Mouse (Mus musculus) fibroblast of lung, adult 2 months (primary cell): ENCODE measurements around the gene Slc6a14.

Experiments used
- DNase-seq: peaks from one replicate; pipeline ENCODE4 v3.0.0-alpha.2; 2011; ENCODE audit warnings: low read depth

The Slc6a14 gene

DNA sequence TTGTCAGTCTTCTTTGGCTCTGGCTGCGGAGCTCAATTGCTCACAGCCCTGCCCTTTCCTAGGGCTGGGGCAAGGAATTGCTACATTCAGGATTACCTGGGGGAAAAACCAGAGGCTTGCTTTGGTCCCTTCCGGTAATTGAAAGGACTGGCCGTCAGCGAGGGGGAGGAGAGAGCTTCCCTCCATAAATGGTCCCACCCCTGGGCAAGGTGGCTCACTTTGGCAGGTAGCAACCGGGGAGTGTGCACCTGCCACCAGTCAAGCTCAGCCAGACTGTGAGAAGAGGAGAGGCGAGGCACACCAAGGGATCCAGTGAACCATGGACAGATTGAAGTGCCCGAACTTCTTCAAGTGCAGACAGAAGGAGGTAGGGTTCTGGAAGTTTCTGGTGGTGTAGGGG, at the start of gene Slc6a14:
Gene Slc6a14 (plus strand): TSS at position 68 of the 400 bp plus-strand sequence.
- no peak for DNase-seq

DNA sequence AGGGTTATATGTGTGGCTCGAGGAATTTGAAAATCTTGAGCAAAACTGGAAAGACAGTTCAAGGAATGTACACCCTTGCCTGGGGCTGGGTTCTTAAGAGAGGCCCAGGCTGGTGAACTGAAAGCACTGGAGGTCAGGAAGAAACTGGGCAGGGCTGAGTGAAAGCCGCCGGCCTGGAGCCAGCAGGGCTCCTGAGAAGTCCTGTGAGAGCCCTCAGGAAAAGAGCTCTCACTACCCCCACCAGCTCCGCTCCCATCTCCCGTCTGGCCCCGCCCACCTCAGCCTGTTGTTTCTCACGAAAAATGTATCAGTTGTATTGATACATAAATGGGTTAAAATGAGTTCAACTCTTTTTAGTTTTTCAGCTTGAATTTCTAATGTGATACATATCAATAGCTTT, 43.8 kb upstream of the Slc6a14 start:
- no peak for DNase-seq

DNA sequence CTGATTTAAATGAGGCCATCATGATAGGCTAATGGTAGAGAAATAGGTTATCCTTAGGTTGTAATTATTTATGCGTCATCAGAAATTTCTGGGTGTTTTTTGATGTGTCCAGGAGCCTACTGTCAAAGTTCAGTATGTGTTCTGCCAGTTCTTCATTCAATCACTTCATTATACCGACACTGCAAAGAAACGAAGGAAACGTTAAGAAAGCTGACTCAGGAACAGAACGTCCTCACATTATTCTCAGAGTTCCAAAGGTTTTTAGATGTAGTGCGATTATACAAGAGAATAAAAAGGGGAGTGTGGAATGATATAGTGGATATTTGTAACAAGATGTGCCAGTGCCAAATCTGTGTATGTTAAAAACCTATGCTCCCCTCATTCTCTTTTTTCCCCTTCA, 19.5 kb upstream of the Slc6a14 start:
- DNase-seq: no peak

DNA sequence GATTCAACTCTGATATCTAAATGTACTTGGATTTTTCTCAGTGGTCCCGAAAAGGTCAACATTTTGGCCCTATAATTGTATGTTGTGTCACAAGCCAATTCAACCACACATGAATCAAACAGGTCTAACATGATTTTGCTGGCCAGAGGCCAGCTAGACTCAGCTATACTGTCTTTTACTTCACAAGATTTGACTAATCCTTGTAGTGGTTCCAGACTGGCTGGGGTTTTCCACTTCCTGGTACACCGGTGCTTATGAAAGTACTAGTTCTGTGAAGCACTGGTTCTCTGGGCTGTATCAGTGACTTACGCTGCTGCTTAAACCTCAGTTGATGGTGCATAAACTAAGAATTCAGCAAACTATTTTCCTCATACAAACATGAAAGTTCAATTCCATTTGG, 19.0 kb upstream of the Slc6a14 start:
- no peak for DNase-seq

DNA sequence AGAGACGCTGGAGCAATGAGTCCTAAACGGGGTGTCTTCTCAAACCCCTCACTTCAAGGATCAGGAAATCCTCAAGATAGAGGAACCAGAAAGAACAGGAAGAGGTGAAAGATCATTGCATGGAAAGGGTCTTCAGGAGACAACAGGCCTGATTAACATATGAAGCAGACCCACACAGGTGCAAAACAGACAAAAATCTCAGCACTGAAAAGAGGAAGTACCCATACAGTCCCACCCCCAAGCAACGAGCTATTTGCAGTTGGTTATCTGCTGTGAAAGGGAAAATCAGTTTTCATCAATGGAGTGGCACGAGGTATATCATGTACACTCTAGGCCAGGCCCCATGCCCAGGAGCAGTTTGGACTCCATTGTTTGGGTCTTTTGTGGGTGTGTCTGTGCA, 13.1 kb upstream of the Slc6a14 start:
- no peak for DNase-seq

DNA sequence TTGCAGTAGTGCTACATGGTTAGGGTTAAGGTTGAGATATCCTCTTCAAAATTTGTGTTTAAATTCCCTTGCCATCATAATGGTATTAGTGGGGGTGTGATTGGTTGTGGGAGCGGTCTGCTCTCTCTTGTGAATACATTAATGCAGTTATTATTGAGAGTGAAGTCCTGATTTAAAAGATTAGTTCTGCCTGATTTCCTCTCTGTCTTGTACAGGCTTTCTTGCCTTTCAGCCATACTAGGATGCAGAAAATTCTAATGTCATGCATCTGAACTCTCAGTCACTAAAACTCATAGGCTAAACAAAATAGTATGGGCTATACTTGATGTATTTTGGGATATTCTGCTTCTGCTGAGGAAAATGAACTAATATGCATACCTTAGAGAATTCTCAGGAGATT, 10.2 kb upstream of the Slc6a14 start:
- DNase-seq: no peak

DNA sequence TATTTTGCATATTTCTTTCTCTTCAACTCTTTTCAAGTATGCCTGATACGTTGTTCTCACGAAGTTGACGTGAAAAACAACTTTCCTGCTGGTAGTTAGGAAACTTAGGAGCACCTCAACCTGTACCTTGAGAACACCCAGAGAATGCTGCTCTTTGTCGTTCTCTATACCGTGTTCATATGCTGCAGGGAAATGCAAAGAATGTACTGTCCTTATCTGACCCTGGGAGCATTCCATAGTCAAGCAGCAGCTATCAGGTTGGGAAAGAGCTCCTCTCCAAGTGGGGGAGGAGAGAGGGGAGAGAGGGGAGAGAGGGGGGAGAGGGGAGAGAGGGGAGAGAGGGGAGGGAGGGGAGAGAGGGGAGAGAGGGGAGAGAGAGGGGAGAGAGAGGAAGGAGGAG, 597 bp downstream of the Slc6a14 start:
- no peak for DNase-seq

DNA sequence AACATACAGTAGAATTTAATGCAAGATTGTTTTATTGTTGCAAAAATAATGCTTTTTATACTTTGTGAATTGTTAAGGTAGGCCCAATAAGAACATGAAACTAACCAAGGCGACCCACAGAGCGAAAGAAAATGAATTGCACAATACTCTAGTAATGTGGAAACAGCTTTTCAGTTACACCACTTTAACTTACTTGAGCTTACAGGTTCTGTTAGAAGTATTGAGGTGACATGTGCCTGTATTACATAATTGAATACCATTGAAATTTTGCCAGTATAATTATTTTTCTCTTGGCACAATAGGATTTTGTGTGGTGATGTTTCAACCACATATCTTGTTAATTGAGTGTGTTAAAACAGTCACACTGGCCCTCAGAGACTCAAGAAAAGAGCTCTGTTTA, 2.2 kb downstream of the Slc6a14 start:
- no peak for DNase-seq

DNA sequence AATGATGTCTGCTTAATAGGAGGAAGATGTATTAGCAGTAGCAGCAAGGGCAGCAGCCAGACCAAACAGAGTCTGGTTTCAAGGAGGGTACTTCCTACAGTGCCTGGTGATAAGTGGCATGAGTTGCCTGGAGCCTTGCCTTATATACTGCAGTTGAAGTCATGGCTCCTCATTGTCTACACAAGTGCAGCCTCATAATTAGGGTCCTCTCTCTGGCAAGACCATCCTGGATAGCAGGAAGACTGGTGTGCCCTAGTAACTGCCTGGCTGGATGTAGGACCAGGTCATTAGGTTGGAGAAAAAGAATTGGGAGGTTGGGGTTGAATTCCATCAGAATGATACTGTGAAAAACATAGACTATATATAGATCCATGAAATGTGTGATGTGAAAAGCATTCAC, 30.3 kb downstream of the Slc6a14 start, which contains the start of gene Gm28269:
Gene Gm28269 (minus strand): TSS at position 101 of the 400 bp plus-strand sequence.
- no peak for DNase-seq
